Mouse (Mus musculus) cerebellum, adult 8-10 months (tissue): ENCODE measurements around the gene Nmu.

ENCODE experiments used
- DNase-seq: peaks from one replicate; pipeline ENCODE4 v3.0.0; 2022

The Nmu gene

GRCm38 (mm10) chr5:76363453-76364104, at the start of gene Nmu:
Nmu (minus strand) TSS chr5:76363788.
- DNase-seq, result no peak

GRCm38 (mm10) chr5:76411697-76412096, 48.1 kb upstream of the Nmu start:
- DNase-seq, result no peak

- no peak for DNase-seq
Measured at GRCm38 (mm10) chr5:76394382-76394781, 30.8 kb upstream of the Nmu start.

GRCm38 (mm10) chr5:76389041-76389795, 25.6 kb upstream of the Nmu start:
- DNase-seq, result no peak

- DNase-seq, result no peak
Measured at GRCm38 (mm10) chr5:76388474-76388873, 24.9 kb upstream of the Nmu start.

GRCm38 (mm10) chr5:76383673-76384072, 20.1 kb upstream of the Nmu start:
- no peak for DNase-seq

GRCm38 (mm10) chr5:76381836-76382235, 18.2 kb upstream of the Nmu start:
- no peak for DNase-seq

GRCm38 (mm10) chr5:76379216-76379615, 15.6 kb upstream of the Nmu start:
- no peak for DNase-seq

GRCm38 (mm10) chr5:76369215-76369840, 5.7 kb upstream of the Nmu start:
- DNase-seq, result no peak

- no peak for DNase-seq
Measured at GRCm38 (mm10) chr5:76365406-76365805, 1.8 kb upstream of the Nmu start.

GRCm38 (mm10) chr5:76360786-76361185, 2.8 kb downstream of the Nmu start:
- DNase-seq, result no peak

- DNase-seq, result no peak
Measured at GRCm38 (mm10) chr5:76360057-76360456, 3.5 kb downstream of the Nmu start.

GRCm38 (mm10) chr5:76351953-76352611, 11.5 kb downstream of the Nmu start:
- DNase-seq, result no peak

GRCm38 (mm10) chr5:76351537-76351936, 12.1 kb downstream of the Nmu start:
- no peak for DNase-seq

GRCm38 (mm10) chr5:76346137-76346536, 17.5 kb downstream of the Nmu start:
- no peak for DNase-seq

GRCm38 (mm10) chr5:76340931-76341330, 22.7 kb downstream of the Nmu start:
- DNase-seq, result no peak

GRCm38 (mm10) chr5:76337100-76337499, 26.5 kb downstream of the Nmu start:
- no peak for DNase-seq

- no peak for DNase-seq
Measured at GRCm38 (mm10) chr5:76333833-76334232, 29.8 kb downstream of the Nmu start.

- DNase-seq, result no peak
Measured at GRCm38 (mm10) chr5:76330953-76331352, 32.6 kb downstream of the Nmu start, which contains the start of gene Pdcl2. Pdcl2 (minus strand) TSS chr5:76331156.

- DNase-seq, result no peak
Measured at GRCm38 (mm10) chr5:76327296-76327695, 36.3 kb downstream of the Nmu start.

- DNase-seq, result no peak
Measured at GRCm38 (mm10) chr5:76325113-76325512, 38.5 kb downstream of the Nmu start.

- no peak for DNase-seq
Measured at GRCm38 (mm10) chr5:76321249-76322196, 42.1 kb downstream of the Nmu start.
